Mouse (Mus musculus): ENCODE measurements at regions not wholly inside any gene's neighbourhood (a gene's known extent, or its start where the extent isn't known, plus 50 kb on each side); places are given as distances from the start of the nearest gene placed in this dataset.

- no peaks in the 10 kb centered on the region for H3K9me3 ChIP-seq (replicated peaks; ENCODE audit: control insufficient read depth, low read length)
- no peak overlapping the region for H3K4me3 ChIP-seq (replicated peaks; ENCODE audit: low read length)
- H3K4me1 ChIP-seq (ENCODE audit: control insufficient read depth, insufficient read depth, low read length) = no peaks in the 10 kb centered on the region
- no peaks in the 10 kb centered on the region for H3K36me3 ChIP-seq (ENCODE audit: control insufficient read depth, insufficient read depth, low read length)
- no peak overlapping the region for H3K27ac ChIP-seq (ENCODE audit: low read length)
- ATAC-seq (ENCODE audit: insufficient read depth, low FRiP score) = no peak
- no peaks in the 10 kb centered on the region for H3K27me3 ChIP-seq (ENCODE audit: control insufficient read depth, insufficient read depth, low read length)
- H3K9ac ChIP-seq (ENCODE audit: low read length) = no peak overlapping the region
- 79% methylated on average over 15 of the region's 15 CpGs for WGBS
- H3K4me2 ChIP-seq (ENCODE audit: low read depth, low read length) = no peak overlapping the region
These were observed 89.6 kb upstream of the Arglu1 start for GRCm38 (mm10) chr8:8779931-8780330.

- ATAC-seq (ENCODE audit: insufficient read depth, low FRiP score) = no peak
- Histone ChIP-seq H3K4me1 (ENCODE audit: control insufficient read depth, insufficient read depth, low read length) (no peaks in the 10 kb centered on the region), H3K4me3 (replicated peaks; ENCODE audit: low read length) (no peak overlapping the region), H3K4me2 (ENCODE audit: low read depth, low read length) (no peak overlapping the region), H3K9ac (ENCODE audit: low read length) (no peak overlapping the region), H3K36me3 (ENCODE audit: control insufficient read depth, insufficient read depth, low read length) (no peaks in the 10 kb centered on the region), H3K9me3 (replicated peaks; ENCODE audit: control insufficient read depth, low read length) (no peaks in the 10 kb centered on the region), H3K27ac (ENCODE audit: low read length) (no peak overlapping the region), H3K27me3 (ENCODE audit: control insufficient read depth, insufficient read depth, low read length) (no peaks in the 10 kb centered on the region)
- WGBS = 32% methylated on average over 5 of the region's 5 CpGs
These were observed 84.2 kb upstream of the Arglu1 start for GRCm38 (mm10) chr8:8774496-8775015.

- 64% methylated on average over 5 of the region's 5 CpGs for WGBS
- H3K36me3 ChIP-seq (ENCODE audit: control insufficient read depth, insufficient read depth, low read length) = no peaks in the 10 kb centered on the region
- H3K27me3 ChIP-seq (ENCODE audit: control insufficient read depth, insufficient read depth, low read length) = no peaks in the 10 kb centered on the region
- H3K9me3 ChIP-seq (replicated peaks; ENCODE audit: control insufficient read depth, low read length) = no peaks in the 10 kb centered on the region
- no peaks in the 10 kb centered on the region for H3K4me1 ChIP-seq (ENCODE audit: control insufficient read depth, insufficient read depth, low read length)
- no peak overlapping the region for H3K27ac ChIP-seq (ENCODE audit: low read length)
- no peak overlapping the region for H3K4me3 ChIP-seq (replicated peaks; ENCODE audit: low read length)
- no peak for ATAC-seq (ENCODE audit: insufficient read depth, low FRiP score)
- H3K4me2 ChIP-seq (ENCODE audit: low read depth, low read length) = no peak overlapping the region
- H3K9ac ChIP-seq (ENCODE audit: low read length) = no peak overlapping the region
These were observed 82.1 kb upstream of the Arglu1 start for GRCm38 (mm10) chr8:8772424-8772823.

- no peak for ATAC-seq (ENCODE audit: insufficient read depth, low FRiP score)
These were observed 80.1 kb upstream of the Arglu1 start for GRCm38 (mm10) chr8:8770397-8770796.

GRCm38 (mm10) chr8:8762354-8762753 lies 72.0 kb upstream of the Arglu1 start:
- 83% methylated on average over 12 of the region's 12 CpGs for WGBS
- no peak overlapping the region for H3K27ac ChIP-seq (ENCODE audit: low read length)
- no peak for ATAC-seq (ENCODE audit: insufficient read depth, low FRiP score)
- H3K4me2 ChIP-seq (ENCODE audit: low read depth, low read length) = no peak overlapping the region
- H3K9me3 ChIP-seq (replicated peaks; ENCODE audit: control insufficient read depth, low read length) = no peaks in the 10 kb centered on the region
- no peaks in the 10 kb centered on the region for H3K36me3 ChIP-seq (ENCODE audit: control insufficient read depth, insufficient read depth, low read length)
- no peak overlapping the region for H3K9ac ChIP-seq (ENCODE audit: low read length)
- H3K27me3 ChIP-seq (ENCODE audit: control insufficient read depth, insufficient read depth, low read length) = no peaks in the 10 kb centered on the region
- no peak overlapping the region for H3K4me3 ChIP-seq (replicated peaks; ENCODE audit: low read length)
- no peaks in the 10 kb centered on the region for H3K4me1 ChIP-seq (ENCODE audit: control insufficient read depth, insufficient read depth, low read length)

More at GRCm38 (mm10) chr8:8770397-8770796, 80.1 kb upstream of the Arglu1 start:
- no peaks in the 10 kb centered on the region for H3K27me3 ChIP-seq (ENCODE audit: control insufficient read depth, insufficient read depth, low read length)
- H3K36me3 ChIP-seq (ENCODE audit: control insufficient read depth, insufficient read depth, low read length) = no peaks in the 10 kb centered on the region
- H3K9me3 ChIP-seq (replicated peaks; ENCODE audit: control insufficient read depth, low read length) = no peaks in the 10 kb centered on the region
- WGBS = 71% methylated on average over 8 of the region's 8 CpGs
- no peaks in the 10 kb centered on the region for H3K4me1 ChIP-seq (ENCODE audit: control insufficient read depth, insufficient read depth, low read length)
- no peak overlapping the region for H3K4me3 ChIP-seq (replicated peaks; ENCODE audit: low read length)
- H3K27ac ChIP-seq (ENCODE audit: low read length) = no peak overlapping the region
- no peak overlapping the region for H3K4me2 ChIP-seq (ENCODE audit: low read depth, low read length)
- H3K9ac ChIP-seq (ENCODE audit: low read length) = no peak overlapping the region

GRCm38 (mm10) chr8:8758283-8758682 lies 68.0 kb upstream of the Arglu1 start:
- no peak for ATAC-seq (ENCODE audit: insufficient read depth, low FRiP score)
- WGBS = 59% methylated on average over 8 of the region's 8 CpGs
- no peaks in the 10 kb centered on the region for H3K27me3 ChIP-seq (ENCODE audit: control insufficient read depth, insufficient read depth, low read length)
- H3K4me1 ChIP-seq (ENCODE audit: control insufficient read depth, insufficient read depth, low read length) = no peaks in the 10 kb centered on the region
- no peak overlapping the region for H3K9ac ChIP-seq (ENCODE audit: low read length)
- no peak overlapping the region for H3K4me2 ChIP-seq (ENCODE audit: low read depth, low read length)
- no peaks in the 10 kb centered on the region for H3K36me3 ChIP-seq (ENCODE audit: control insufficient read depth, insufficient read depth, low read length)
- H3K4me3 ChIP-seq (replicated peaks; ENCODE audit: low read length) = no peak overlapping the region
- H3K9me3 ChIP-seq (replicated peaks; ENCODE audit: control insufficient read depth, low read length) = no peaks in the 10 kb centered on the region
- no peak overlapping the region for H3K27ac ChIP-seq (ENCODE audit: low read length)

- 87% methylated on average over 15 of the region's 15 CpGs for WGBS
- Histone ChIP-seq H3K9me3 (replicated peaks; ENCODE audit: control insufficient read depth, low read length) (no peaks in the 10 kb centered on the region), H3K4me2 (ENCODE audit: low read depth, low read length) (no peak overlapping the region), H3K4me3 (replicated peaks; ENCODE audit: low read length) (no peak overlapping the region), H3K27me3 (ENCODE audit: control insufficient read depth, insufficient read depth, low read length) (no peaks in the 10 kb centered on the region), H3K4me1 (ENCODE audit: control insufficient read depth, insufficient read depth, low read length) (no peaks in the 10 kb centered on the region), H3K36me3 (ENCODE audit: control insufficient read depth, insufficient read depth, low read length) (no peaks in the 10 kb centered on the region), H3K9ac (ENCODE audit: low read length) (no peak overlapping the region), H3K27ac (ENCODE audit: low read length) (no peak overlapping the region)
- ATAC-seq (ENCODE audit: insufficient read depth, low FRiP score) = no peak
These were observed 60.9 kb upstream of the Arglu1 start for GRCm38 (mm10) chr8:8751208-8751607.

GRCm38 (mm10) chr8:8746691-8747090 lies 56.4 kb upstream of the Arglu1 start:
- Histone ChIP-seq H3K4me1 (ENCODE audit: control insufficient read depth, insufficient read depth, low read length) (no peaks in the 10 kb centered on the region), H3K4me3 (replicated peaks; ENCODE audit: low read length) (no peak overlapping the region), H3K27me3 (ENCODE audit: control insufficient read depth, insufficient read depth, low read length) (no peaks in the 10 kb centered on the region), H3K4me2 (ENCODE audit: low read depth, low read length) (no peak overlapping the region), H3K27ac (ENCODE audit: low read length) (no peak overlapping the region), H3K36me3 (ENCODE audit: control insufficient read depth, insufficient read depth, low read length) (no peaks in the 10 kb centered on the region), H3K9me3 (replicated peaks; ENCODE audit: control insufficient read depth, low read length) (no peaks in the 10 kb centered on the region), H3K9ac (ENCODE audit: low read length) (no peak overlapping the region)
- WGBS = 64% methylated on average over 1 of the region's 1 CpGs
- ATAC-seq (ENCODE audit: insufficient read depth, low FRiP score) = no peak

- no peak overlapping the region for H3K27ac ChIP-seq (ENCODE audit: low read length)
- no peak overlapping the region for H3K4me2 ChIP-seq (ENCODE audit: low read depth, low read length)
- no peaks in the 10 kb centered on the region for H3K36me3 ChIP-seq (ENCODE audit: control insufficient read depth, insufficient read depth, low read length)
- H3K9ac ChIP-seq (ENCODE audit: low read length) = no peak overlapping the region
- no peak overlapping the region for H3K4me3 ChIP-seq (replicated peaks; ENCODE audit: low read length)
- H3K27me3 ChIP-seq (ENCODE audit: control insufficient read depth, insufficient read depth, low read length) = no peaks in the 10 kb centered on the region
- ATAC-seq (ENCODE audit: insufficient read depth, low FRiP score) = no peak
- peaks cover 4% of the 10 kb centered on the region; the same call in 1 of the 2 replicates for H3K4me1 ChIP-seq (ENCODE audit: control insufficient read depth, insufficient read depth, low read length)
- no peaks in the 10 kb centered on the region for H3K9me3 ChIP-seq (replicated peaks; ENCODE audit: control insufficient read depth, low read length)
- WGBS = 72% methylated on average over 9 of the region's 9 CpGs
These were observed 55.4 kb upstream of the Arglu1 start for GRCm38 (mm10) chr8:8745615-8746285.

Data from stomach, embryonic 16.5 days (tissue).